ENCODE assay signal across 12 mouse cellular contexts in genomic region chr13:48994903-48995302, GRCm38 (mm10). TPM values are rescaled to one million over a fixed set of nuclear protein-coding genes. Genes with fewer than 3 reads are reported as not detected.
DNase-seq lines count a peak whose midpoint lies in the region; ATAC-seq and TF ChIP-seq lines count a peak whose summit lies in the region.
"Had no signal": no experiment of that assay in that cellular context is flagged by ENCODE, and none has a peak within 500 bp of the region (broad histone marks: within the 10 kb centered on the region; RNA-seq: fewer than 3 reads in every experiment).

No protein-coding gene starts in this region.

- no peak for TF ChIP-seq CTCF in brain, embryonic 14.5 days (IDR thresholded peaks at IDR 0.05; ENCODE audit: borderline replicate concordance, extremely low read depth, insufficient read depth, insufficient read length)

- no peaks in the 10 kb centered on the region for H3K9me3 ChIP-seq in kidney, embryonic 15.5 days (replicated peaks)
- no peaks in the 10 kb centered on the region for H3K9me3 ChIP-seq in hindbrain, embryonic 16.5 days (ENCODE audit: control insufficient read depth, low read length)
- H3K9me3 ChIP-seq: G1E; heart, embryonic 10.5 days; limb, embryonic 13.5 days had no signal

- 0 out of 2 replicates have a peak overlapping the region, but pooled peaks have one; percentile 1 for H3K27ac ChIP-seq in kidney, embryonic 15.5 days
- no peak overlapping the region; the same call in 1 of the 2 replicates for H3K27ac ChIP-seq in hindbrain, embryonic 16.5 days (ENCODE audit: low read depth, low read length)
- H3K27ac ChIP-seq: heart, embryonic 10.5 days; limb, embryonic 13.5 days had no signal

- intact Hi-C loops in left cerebral cortex, postnatal 14 days (cut with DNase I), result loop anchor here (10.0 kb wide), 1 partner anchor 340 kb away; no protein-coding TSS in a partner anchor

- no peaks in the 10 kb centered on the region for H3K27me3 ChIP-seq in kidney, embryonic 15.5 days
- H3K27me3 ChIP-seq in hindbrain, embryonic 16.5 days (replicated peaks; ENCODE audit: control insufficient read depth, insufficient read depth, low read length), result no peaks in the 10 kb centered on the region
- no peaks in the 10 kb centered on the region for H3K27me3 ChIP-seq in splenic B cell, adult 2 months (ENCODE audit: control insufficient read depth, insufficient read depth, low read length, poor library complexity, severe bottlenecking)
- H3K27me3 ChIP-seq: limb, embryonic 13.5 days had no signal

- H3K4me3 ChIP-seq in kidney, embryonic 15.5 days (replicated peaks), result no peak overlapping the region
- H3K4me3 ChIP-seq in hindbrain, embryonic 16.5 days (ENCODE audit: low read length), result no peak overlapping the region
- H3K4me3 ChIP-seq: heart, embryonic 10.5 days; limb, embryonic 13.5 days had no signal

- no peak overlapping the region for H3K4me2 ChIP-seq in kidney, embryonic 15.5 days
- no peak overlapping the region for H3K4me2 ChIP-seq in hindbrain, embryonic 16.5 days (ENCODE audit: low read length)
- H3K4me2 ChIP-seq: limb, embryonic 13.5 days had no signal

- peaks cover 7% of the 10 kb centered on the region for H3K4me1 ChIP-seq in kidney, embryonic 15.5 days
- H3K4me1 ChIP-seq in hindbrain, embryonic 16.5 days (ENCODE audit: control insufficient read depth, insufficient read depth, low read depth, low read length), result peaks cover 6% of the 10 kb centered on the region

- 38% methylated on average over 3 of the region's 3 CpGs for WGBS in kidney, embryonic 15.5 days
- WGBS in hindbrain, embryonic 16.5 days, result 18% methylated on average over 3 of the region's 3 CpGs

- H3K9ac ChIP-seq in kidney, embryonic 15.5 days, result no peak overlapping the region
- H3K9ac ChIP-seq in hindbrain, embryonic 16.5 days (ENCODE audit: low read depth, low read length), result no peak overlapping the region
- H3K9ac ChIP-seq: limb, embryonic 13.5 days had no signal

- no peak for TF ChIP-seq POLR2A in brain, embryonic 14.5 days (IDR thresholded peaks at IDR 0.05; ENCODE audit: borderline replicate concordance, extremely low read depth, insufficient read depth, insufficient read length, poor library complexity, severe bottlenecking)

- peak; percentile 70; the same call in 1 of the 2 replicates for ATAC-seq in kidney, embryonic 15.5 days (replicated peaks; ENCODE audit: low FRiP score)
- peak; percentile 91 for ATAC-seq in hindbrain, embryonic 16.5 days

- DNase-seq in kidney, postnatal 14 days, result no peak
- peak; percentile 72 for DNase-seq in brain, embryonic 14.5 days (ENCODE audit: low read depth)
- peak; percentile 23 for DNase-seq in splenic B cell, adult 2 months (ENCODE audit: low read depth, low spot score)
- DNase-seq in cerebellum, adult 11-12 months, result no peak
- DNase-seq in left cerebral cortex, postnatal 14 days (ENCODE audit: low spot score in 2 of 2), result no peak
- no peak for DNase-seq in liver
- DNase-seq: cerebellum, adult 2 months had no signal

- H3K36me3 ChIP-seq in kidney, embryonic 15.5 days, result no peaks in the 10 kb centered on the region
- H3K36me3 ChIP-seq in hindbrain, embryonic 16.5 days (ENCODE audit: control insufficient read depth, insufficient read depth, low read length), result no peaks in the 10 kb centered on the region
- H3K36me3 ChIP-seq in splenic B cell, adult 2 months (ENCODE audit: control insufficient read depth, insufficient read depth, low read length, poor library complexity, severe bottlenecking), result no peaks in the 10 kb centered on the region
- H3K36me3 ChIP-seq: G1E; heart, embryonic 10.5 days; limb, embryonic 13.5 days had no signal

RNA-seq across cellular contexts. Expression of gene Fam120a, which starts 27.1 kb away (rescaled TPM):
- 24.4 and 25.5 TPM in 2 replicates for polyA plus RNA-seq in kidney, embryonic 15.5 days (2015; fragmentation: Nextera tagmentation; extraction: Ambion mirVana)
- 53.8 and 63.0 TPM in 2 replicates for polyA plus RNA-seq in brain, embryonic 14.5 days (2012; rRNA removed)
- 9.8 and 10.9 TPM in 2 replicates for polyA plus RNA-seq in hindbrain, embryonic 16.5 days (2015; fragmentation: Nextera tagmentation; extraction: Ambion mirVana)
- total RNA-seq in left cerebral cortex, postnatal 14 days (2021), result 100 to 1,000 TPM; 127 to 130 TPM

Comparison
In these comparisons a context has a peak if more than half of its experiments do, and no peak if none do; other contexts are left out.
1. DNase-seq: peak in brain, embryonic 14.5 days (single experiment) and splenic B cell, adult 2 months (single experiment); none in kidney, postnatal 14 days (single experiment), cerebellum, adult 11-12 months (single experiment), left cerebral cortex, postnatal 14 days (0 of 2) and liver (single experiment).